Comparison of ENCODE assay signal across 8 mouse cellular contexts in genomic region chr4:123904333-123905125, GRCm38 (mm10). TPM values are rescaled to one million over a fixed set of nuclear protein-coding genes. Genes with fewer than 3 reads are reported as not detected.
A peak's percentile ranks its signal among the peaks of the same experiment; 100 is the strongest.
DNase-seq lines count a peak whose midpoint lies in the region; ATAC-seq and TF ChIP-seq lines count a peak whose summit lies in the region.

Mycbp (plus strand) TSS chr4:123904832.

- H3K27me3 ChIP-seq in ES-Bruce4 (ENCODE audit: control insufficient read depth, insufficient read depth, low read length, poor library complexity, severe bottlenecking): no peaks in the 10 kb centered on the region
- H3K27me3 ChIP-seq in forebrain, embryonic 13.5 days: no peaks in the 10 kb centered on the region
- H3K27me3 ChIP-seq in liver, postnatal 0 days (ENCODE audit: insufficient read depth, low read length): no peaks in the 10 kb centered on the region
- H3K27me3 ChIP-seq in neural tube, embryonic 14.5 days (ENCODE audit: control insufficient read depth, insufficient read depth, low read length): no peaks in the 10 kb centered on the region

- peak within 1 kb of the TSS; percentile 77 for H3K4me3 ChIP-seq in ES-Bruce4 (ENCODE audit: low read depth, low read length)
- H3K4me3 ChIP-seq in forebrain, embryonic 13.5 days: peak within 1 kb of the TSS; percentile 73
- H3K4me3 ChIP-seq in liver, postnatal 0 days (ENCODE audit: low read depth, low read length): peak within 1 kb of the TSS; percentile 85
- H3K4me3 ChIP-seq in neural tube, embryonic 14.5 days (ENCODE audit: low read depth, low read length): peak within 1 kb of the TSS; percentile 83

- no peaks in the 10 kb centered on the region for H3K9me3 ChIP-seq in ES-Bruce4 (replicated peaks; ENCODE audit: control insufficient read depth, insufficient read depth, low read length, poor library complexity, severe bottlenecking)
- H3K9me3 ChIP-seq in forebrain, embryonic 13.5 days (replicated peaks): no peaks in the 10 kb centered on the region
- no peaks in the 10 kb centered on the region for H3K9me3 ChIP-seq in liver, postnatal 0 days (ENCODE audit: low read length)
- no peaks in the 10 kb centered on the region for H3K9me3 ChIP-seq in neural tube, embryonic 14.5 days (ENCODE audit: control insufficient read depth, low read length)

- no peaks in the 10 kb centered on the region; the same call in 1 of the 2 replicates for H3K36me3 ChIP-seq in ES-Bruce4 (ENCODE audit: control insufficient read depth, insufficient read depth, low read length, poor library complexity, severe bottlenecking)
- peaks cover 5% of the 10 kb centered on the region for H3K36me3 ChIP-seq in forebrain, embryonic 13.5 days (ENCODE audit: poor library complexity, severe bottlenecking)
- H3K36me3 ChIP-seq in liver, postnatal 0 days (replicated peaks; ENCODE audit: insufficient read depth, low read length): peaks cover 7% of the 10 kb centered on the region; the same call in 1 of the 2 replicates
- no peaks in the 10 kb centered on the region for H3K36me3 ChIP-seq in neural tube, embryonic 14.5 days (ENCODE audit: control insufficient read depth, insufficient read depth, low read length)

- TF ChIP-seq EP300 in ES-Bruce4 (IDR thresholded peaks at IDR 0.05; ENCODE audit: insufficient read depth, low read depth, low read length): no peak
- peak; percentile 47; the same call in 1 of the 2 replicates for TF ChIP-seq EP300 in liver, postnatal 0 days (IDR thresholded peaks at IDR 0.05; ENCODE audit: low read depth)

- peak within 1 kb of the TSS; percentile 62 for H3K9ac ChIP-seq in ES-Bruce4 (ENCODE audit: low read depth, poor library complexity, severe bottlenecking)
- H3K9ac ChIP-seq in forebrain, embryonic 13.5 days: peak within 1 kb of the TSS; percentile 78
- H3K9ac ChIP-seq in liver, postnatal 0 days (replicated peaks): peak within 1 kb of the TSS; percentile 80
- peak within 1 kb of the TSS; percentile 74 for H3K9ac ChIP-seq in neural tube, embryonic 14.5 days (replicated peaks; ENCODE audit: low read depth, low read length)

- peak; percentile 100 for DNase-seq in heart, postnatal 10 days
- peak; percentile 99 for DNase-seq in large intestine, adult 2 months (ENCODE audit: low read depth, low spot score)
- DNase-seq in liver, postnatal 0 days: peak; percentile 100
- peak; percentile 99 for DNase-seq in testis, postnatal 10 days (ENCODE audit: low spot score)

- peak within 1 kb of the TSS; percentile 86 for H3K4me2 ChIP-seq in forebrain, embryonic 13.5 days
- H3K4me2 ChIP-seq in liver, postnatal 0 days (ENCODE audit: low read depth, low read length): peak within 1 kb of the TSS; percentile 96
- peak within 1 kb of the TSS; percentile 80 for H3K4me2 ChIP-seq in neural tube, embryonic 14.5 days (ENCODE audit: low read depth, low read length)

- WGBS in forebrain, embryonic 13.5 days: 1% methylated on average over 46 of the region's 49 CpGs
- under 1% methylated on average over 49 of the region's 49 CpGs for WGBS in large intestine, adult 2 months
- 2% methylated on average over 37 of the region's 49 CpGs for WGBS in liver, postnatal 0 days (ENCODE audit: insufficient replicate concordance)
- 2% methylated on average over 39 of the region's 49 CpGs for WGBS in neural tube, embryonic 14.5 days

- no peak for TF ChIP-seq CTCF in ES-Bruce4 (IDR thresholded peaks at IDR 0.05; ENCODE audit: low read depth, low read length)
- no peak for TF ChIP-seq CTCF in liver, postnatal 0 days (IDR thresholded peaks at IDR 0.05; ENCODE audit: low read depth)

- no peak for TF ChIP-seq POLR2A in ES-Bruce4 (IDR thresholded peaks at IDR 0.05; ENCODE audit: insufficient read depth, low read length)

- intact Hi-C loops in heart, postnatal 10 days (cut with DNase I): no loop called here

- H3K4me1 ChIP-seq in ES-Bruce4 (ENCODE audit: control insufficient read depth, insufficient read depth, low read length): no peaks in the 10 kb centered on the region
- H3K4me1 ChIP-seq in forebrain, embryonic 13.5 days: peaks cover 21% of the 10 kb centered on the region
- peaks cover 9% of the 10 kb centered on the region for H3K4me1 ChIP-seq in liver, postnatal 0 days (ENCODE audit: insufficient read depth)
- peaks cover 4% of the 10 kb centered on the region; the same call in 1 of the 2 replicates for H3K4me1 ChIP-seq in neural tube, embryonic 14.5 days (ENCODE audit: control insufficient read depth, insufficient read depth, low read length)

- H3K27ac ChIP-seq in ES-Bruce4 (ENCODE audit: insufficient read depth, low read length): peak within 1 kb of the TSS; percentile 49
- H3K27ac ChIP-seq in forebrain, embryonic 13.5 days: peak within 1 kb of the TSS; percentile 59
- H3K27ac ChIP-seq in liver, postnatal 0 days (ENCODE audit: low read depth): peak within 1 kb of the TSS; percentile 83
- peak within 1 kb of the TSS; percentile 56 for H3K27ac ChIP-seq in neural tube, embryonic 14.5 days (ENCODE audit: low read depth, low read length)

- ATAC-seq in cerebellum, adult (ENCODE audit: insufficient number of reproducible peaks, low FRiP score, low TSS enrichment): peak; percentile 100
- peak; percentile 100 for ATAC-seq in forebrain, embryonic 13.5 days
- peak; percentile 100 for ATAC-seq in liver, postnatal 0 days
- peak; percentile 100 for ATAC-seq in neural tube, embryonic 14.5 days (ENCODE audit: low read depth)

RNA-seq across cellular contexts. Expression of gene Mycbp, which starts in this region (rescaled TPM):
- 25.0 and 25.2 TPM in 2 replicates for polyA plus RNA-seq in ES-Bruce4 (2011; ENCODE audit: insufficient read depth, insufficient read length, low read depth, missing spikeins)
- polyA plus RNA-seq in forebrain, embryonic 13.5 days (2015; fragmentation: Nextera tagmentation; extraction: Ambion mirVana): 35.5 and 43.3 TPM in 2 replicates
- total RNA-seq in heart, postnatal 10 days (2021): 10 to 100 TPM; 24.9 to 29.1 TPM
- polyA plus RNA-seq in large intestine, adult 2 months (2012; rRNA removed): 12.3 and 13.3 TPM in 2 replicates
- polyA plus RNA-seq in liver, postnatal 0 days (2015; fragmentation: Nextera tagmentation; extraction: Ambion mirVana): 43.5 and 44.5 TPM in 2 replicates
- polyA plus RNA-seq in neural tube, embryonic 14.5 days (2014; fragmentation: Nextera tagmentation; extraction: Ambion mirVana): 32.9 and 35.5 TPM in 2 replicates

Comparison
In these comparisons a context has a peak if more than half of its experiments do, and no peak if none do; other contexts are left out.
1. Peak in every context shown above with its lines: DNase-seq, ATAC-seq, H3K4me3 ChIP-seq and H3K27ac ChIP-seq.